Mouse (Mus musculus) left cerebral cortex, adult 6 months (tissue): Measurements from ENCODE around the gene Wdr76. TPM values are rescaled to one million over a fixed set of nuclear protein-coding genes. Genes with fewer than 3 reads are reported as not detected.

ENCODE experiments used
- long read RNA-seq, 2 experiments: library from polyadenylated mRNA; unstranded; transcript quantifications; one replicate each; pipeline ENCODE4 v2.0.0; 2019 to 2020
- polyA plus RNA-seq: library from polyadenylated mRNA; unstranded; fragments of <200 nt; fragmentation: Nextera tagmentation; gene quantifications from 2 replicates; pipeline ENCODE4 v1.2.3, GENCODE M21; 2021

Wdr76 gene
- 1.5 and 1.7 TPM in 2 replicates for polyA plus RNA-seq
- long read RNA-seq, experiment 1, partial matches to known transcripts, result 1 of 4 reads
- long read RNA-seq, experiment 1, other reads (novel, unspliced or antisense), result 2 of 4 reads
- long read RNA-seq, experiment 2, partial matches to known transcripts, result 2 of 4 reads
- long read RNA-seq, experiment 2, other reads (novel, unspliced or antisense), result 2 of 4 reads

DNA sequence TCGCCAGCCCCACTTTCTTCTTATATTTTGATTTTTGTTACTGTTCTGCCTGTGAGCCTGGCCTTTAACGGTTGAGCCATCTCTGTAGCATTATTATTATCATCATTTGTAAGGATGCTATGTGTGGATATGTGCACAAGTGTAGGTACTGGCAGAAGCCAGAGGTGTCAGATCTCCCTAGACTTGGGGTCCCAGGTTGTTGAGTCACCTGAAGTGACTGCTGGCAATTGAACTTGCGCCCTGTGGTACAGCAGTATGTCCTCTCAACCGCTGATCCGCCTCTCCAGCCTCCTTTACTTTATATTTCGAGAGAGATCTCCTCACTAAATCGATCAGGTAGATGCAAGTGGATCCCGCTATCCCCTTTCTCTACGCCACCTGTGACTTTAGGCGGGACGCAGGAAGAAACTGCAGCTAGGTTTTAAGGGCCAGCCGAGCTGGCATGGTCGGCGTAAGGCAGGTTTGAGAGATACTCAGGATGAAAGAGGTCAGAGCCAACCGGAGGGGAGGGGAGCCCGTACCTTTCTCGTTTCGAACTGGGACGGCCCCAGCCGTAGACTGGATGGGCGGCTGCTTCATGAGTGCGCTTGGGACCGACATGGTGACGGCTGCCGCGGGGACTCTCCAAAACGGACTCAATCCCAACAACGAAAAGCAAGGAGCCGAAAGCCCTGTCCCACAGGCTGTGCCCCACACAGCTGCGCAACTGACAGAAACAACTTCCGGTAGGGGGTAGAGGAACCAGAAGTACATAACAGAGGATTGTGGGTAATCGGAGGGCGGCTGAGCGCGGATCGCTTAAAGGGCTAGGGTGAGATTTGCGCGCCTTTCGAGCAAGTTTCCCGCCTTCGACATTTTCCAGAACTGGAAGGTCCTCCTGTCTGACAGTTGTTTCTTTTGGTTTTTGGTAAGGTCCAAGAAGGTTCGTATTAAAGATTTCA is at the start of gene Wdr76, which contains the start of gene Mfap1a:
Wdr76 (plus strand) TSS at position 782 of the 941 bp plus-strand sequence.
Mfap1a (minus strand) TSS at position 724 of the 941 bp plus-strand sequence.

GRCm38 (mm10) chr2:121473301-121474179 is 33.0 kb upstream of the Wdr76 start, which contains the start of gene Mfap1b:
TSS of gene Mfap1b (minus strand) at chr2:121474067.

Other genes with a start within 250 kb of the Wdr76 start
- 20.2 and 28.1 TPM in 2 replicates for gene Trp53bp1, start 235.3 kb upstream of the Wdr76 start, polyA plus RNA-seq
- gene Map1a, start 217.1 kb upstream of the Wdr76 start, polyA plus RNA-seq, result 116 and 149 TPM in 2 replicates
- gene Ppip5k1, start 151.3 kb upstream of the Wdr76 start, polyA plus RNA-seq, result 24.7 and 28.6 TPM in 2 replicates
- 304 and 453 TPM in 2 replicates for gene Ckmt1, start 149.0 kb upstream of the Wdr76 start, polyA plus RNA-seq
- gene Strc, start 119.6 kb upstream of the Wdr76 start, polyA plus RNA-seq, result 0.04 TPM in 1 of 2 replicates, not detected in the other
- 77.7 and 103 TPM in 2 replicates for gene Pdia3, start 92.9 kb upstream of the Wdr76 start, polyA plus RNA-seq
- gene Catsper2, start 92.9 kb upstream of the Wdr76 start, polyA plus RNA-seq, result 0.81 and 1.7 TPM in 2 replicates
- gene Ell3, start 62.4 kb upstream of the Wdr76 start, polyA plus RNA-seq, result 0.90 and 1.5 TPM in 2 replicates
- gene Serf2, start 57.5 kb upstream of the Wdr76 start, polyA plus RNA-seq, result 612 and 693 TPM in 2 replicates
- gene Hypk, start 53.4 kb upstream of the Wdr76 start, polyA plus RNA-seq, result 97.5 and 119 TPM in 2 replicates
- 0.21 TPM in 1 of 2 replicates, not detected in the other for gene Serinc4, start 49.9 kb upstream of the Wdr76 start, polyA plus RNA-seq
- 37.3 and 49.3 TPM in 2 replicates for gene Mfap1b, start 32.7 kb upstream of the Wdr76 start, polyA plus RNA-seq
- 11.3 and 13.6 TPM in 2 replicates for gene Mfap1a, start 58 bp upstream of the Wdr76 start, polyA plus RNA-seq